Mouse (Mus musculus) inflammation-experienced regulatory T-cells, adult 6 months (primary cell): ENCODE data around the gene Psmd12. TPM values are rescaled to one million over a fixed set of nuclear protein-coding genes. Genes with fewer than 3 reads are reported as not detected.
"Not testable (repeated sequence)": the region's sequence is repeated elsewhere in the genome, so short reads cannot be mapped to it uniquely, and the experiment has no call there.

ENCODE experiments used
- ATAC-seq: one replicate; pipeline ENCODE4 v1.8.0; 2017
- polyA plus RNA-seq, 3 experiments: library from polyadenylated mRNA; unstranded; fragments of 100-300 nt; shearing (Covaris generic); gene quantifications; one replicate each; pipeline ENCODE4 v1.2.1; 2017

Gene Psmd12
- polyA plus RNA-seq, 3 experiments from 2014 or later = 115 to 161 (median 118) TPM

GRCm38 (mm10) chr11:107462478-107462877 lies 16.8 kb upstream of the Psmd12 start:
- ATAC-seq = no peak

GRCm38 (mm10) chr11:107463251-107463681 lies 16.0 kb upstream of the Psmd12 start:
- ATAC-seq = no peak

DNA sequence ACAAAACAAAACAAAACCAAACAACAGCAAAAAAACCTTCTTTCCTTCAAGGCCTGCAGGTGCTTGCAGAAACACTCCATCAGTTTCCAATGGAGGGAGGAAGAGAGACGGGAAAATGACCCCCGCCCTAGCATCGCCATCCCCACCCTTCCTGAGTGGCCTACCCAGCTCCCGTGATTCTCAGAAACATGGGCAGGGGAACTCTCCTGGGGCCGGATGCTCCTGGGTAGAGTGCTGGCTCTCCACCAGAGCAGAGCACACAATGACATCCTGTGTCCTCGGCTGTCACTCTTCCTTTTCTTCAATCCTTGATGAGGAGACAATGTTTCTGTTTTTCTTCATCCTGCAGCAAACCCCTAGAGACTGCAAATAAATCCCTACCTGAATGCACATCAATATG lies 15.1 kb upstream of the Psmd12 start:
- peak; percentile 85 for ATAC-seq

DNA sequence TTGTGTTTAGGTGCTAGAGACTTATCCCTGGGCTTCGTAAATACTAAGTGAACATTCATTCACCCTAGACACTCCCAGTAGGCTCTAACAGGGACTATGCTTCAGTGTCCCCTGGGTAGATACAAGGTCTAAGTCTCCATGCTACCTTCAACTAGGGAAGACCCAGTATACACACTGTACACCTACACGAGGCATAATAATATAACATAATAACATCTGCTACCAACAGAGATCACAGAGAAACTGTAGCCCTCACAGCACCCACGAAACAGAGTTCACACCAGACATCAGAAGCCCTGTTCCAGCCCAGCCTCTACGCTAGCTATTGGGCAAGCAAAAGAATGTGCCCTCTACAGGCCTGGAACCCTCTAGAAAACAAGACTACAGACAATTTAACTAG lies 14.2 kb upstream of the Psmd12 start:
- no peak for ATAC-seq

GRCm38 (mm10) chr11:107465969-107466368 lies 13.3 kb upstream of the Psmd12 start:
- ATAC-seq = no peak

- no peak for ATAC-seq
Measured at GRCm38 (mm10) chr11:107466611-107467391, 12.5 kb upstream of the Psmd12 start.

GRCm38 (mm10) chr11:107468252-107469030 lies 10.8 kb upstream of the Psmd12 start:
- no peak for ATAC-seq

GRCm38 (mm10) chr11:107469031-107469522 lies 10.2 kb upstream of the Psmd12 start:
- ATAC-seq = no peak

DNA sequence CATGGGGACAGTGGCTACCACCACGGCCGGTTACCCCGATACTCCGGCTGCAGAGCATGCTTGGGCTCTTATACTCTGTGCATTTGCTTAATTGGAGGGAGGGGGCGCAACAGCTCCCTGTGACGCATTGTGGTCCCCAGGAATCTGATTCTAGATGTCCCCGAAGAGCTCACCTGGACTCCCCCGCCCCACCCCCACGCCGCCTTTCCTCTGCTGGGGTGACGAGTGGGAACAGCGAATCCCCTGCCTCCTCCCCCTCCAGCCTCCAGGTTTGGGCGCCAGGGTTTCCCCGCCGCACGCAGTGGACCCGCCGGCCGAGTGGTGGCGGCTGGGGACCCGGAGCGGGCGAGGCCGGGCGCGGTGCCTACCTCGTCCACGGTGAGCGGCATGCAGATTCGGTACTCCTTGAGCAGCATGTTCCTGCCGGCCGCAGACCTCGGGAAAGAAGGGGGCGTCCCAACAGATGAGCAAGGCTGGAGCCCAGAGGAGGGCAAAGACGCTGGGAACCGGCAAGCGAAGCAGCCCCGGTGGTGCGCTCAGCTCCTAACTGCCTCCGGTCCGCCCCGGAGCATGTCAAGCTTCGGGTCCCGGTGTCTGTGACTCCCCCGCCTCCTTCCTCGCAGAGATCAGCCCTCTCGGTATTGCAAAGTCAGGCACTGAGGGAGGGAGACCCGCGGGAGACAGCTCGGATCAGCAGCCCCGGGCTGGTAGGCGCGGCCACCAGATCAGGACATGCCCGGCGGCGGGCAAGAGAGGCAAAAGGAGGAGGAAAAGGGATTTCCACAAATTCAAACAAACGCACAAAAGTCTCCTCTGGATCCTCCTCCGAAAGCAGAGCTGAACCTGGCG lies 9.5 kb upstream of the Psmd12 start:
- peak; percentile 7 for ATAC-seq

- peak; percentile 76 for ATAC-seq
Measured at GRCm38 (mm10) chr11:107470521-107471041, 8.7 kb upstream of the Psmd12 start, which contains the start of gene Pitpnc1. TSS of gene Pitpnc1 (minus strand) at chr11:107470699.

DNA sequence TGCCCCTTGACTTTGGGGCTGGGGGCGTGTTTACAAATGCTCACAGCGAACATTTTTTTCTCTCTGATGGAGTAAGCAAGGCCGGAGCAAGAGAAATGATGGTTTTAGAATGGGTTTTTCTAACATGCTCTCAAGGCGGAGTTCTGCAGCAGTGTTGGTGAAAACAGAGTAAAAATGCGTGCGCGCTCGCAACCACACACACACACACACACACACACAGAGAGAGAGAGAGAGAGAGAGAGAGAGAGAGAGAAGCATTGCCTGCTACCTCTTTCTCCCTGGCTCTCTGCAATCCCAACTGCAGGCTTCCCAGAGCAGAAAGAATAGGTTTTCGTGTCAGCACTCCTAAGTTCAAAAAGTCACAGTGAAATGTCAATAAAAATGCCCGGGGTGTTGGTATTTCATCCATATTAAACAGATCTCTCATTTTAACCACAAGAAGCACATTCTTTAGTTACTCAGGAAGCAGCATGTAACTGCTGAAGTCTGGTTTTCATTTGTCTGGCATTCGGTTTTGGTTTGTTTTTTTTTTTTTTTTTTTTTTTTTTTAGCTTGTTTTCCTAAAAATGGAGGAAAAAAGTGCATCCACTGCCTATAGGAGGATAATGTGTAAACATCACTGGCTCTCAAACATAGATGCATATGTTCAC lies 8.1 kb upstream of the Psmd12 start:
- no peak for ATAC-seq

DNA sequence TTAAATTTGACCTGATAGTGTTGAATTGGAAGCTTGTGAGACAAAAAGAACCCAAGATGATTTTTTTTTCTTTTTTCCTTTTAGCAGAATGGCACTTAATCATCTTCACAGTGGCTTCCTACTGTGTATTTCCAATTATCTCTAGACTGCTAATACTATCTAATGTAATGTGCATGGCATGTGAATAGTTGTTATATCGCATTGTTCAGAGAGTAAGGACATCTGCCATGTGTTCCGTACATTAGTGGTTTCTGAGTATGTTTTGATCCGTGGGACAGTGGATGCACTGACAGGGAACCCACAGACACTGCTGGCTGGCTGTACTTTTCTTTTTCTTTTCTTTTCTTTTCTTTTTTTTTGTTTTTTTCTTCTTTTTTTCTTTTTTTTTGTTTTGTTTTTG lies 7.0 kb upstream of the Psmd12 start:
- ATAC-seq = no peak

- peak; percentile 40 for ATAC-seq
Measured at GRCm38 (mm10) chr11:107473137-107473820, 6.0 kb upstream of the Psmd12 start.

- no peak for ATAC-seq
Measured at GRCm38 (mm10) chr11:107479862-107480203, 549 bp downstream of the Psmd12 start.

- no peak for ATAC-seq
Measured at GRCm38 (mm10) chr11:107484341-107484740, 5.1 kb downstream of the Psmd12 start.

DNA sequence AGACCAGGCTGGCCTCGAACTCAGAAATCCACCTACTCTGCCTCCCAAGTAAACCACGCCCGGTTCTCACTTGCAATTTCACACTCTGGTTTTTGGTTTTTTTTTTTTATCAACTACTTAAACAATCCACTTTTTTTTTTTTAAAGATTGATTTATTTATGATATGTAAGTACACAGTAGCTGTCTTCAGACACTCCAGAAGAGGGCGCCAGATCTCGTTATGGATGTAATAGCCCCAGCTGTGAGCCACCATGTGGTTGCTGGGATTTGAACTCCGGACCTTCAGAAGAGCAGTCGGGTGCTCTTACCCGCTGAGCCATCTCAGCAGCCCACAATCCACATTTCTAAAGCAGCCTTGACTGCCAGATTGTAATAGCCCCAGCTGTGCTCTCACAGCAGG lies 23.5 kb downstream of the Psmd12 start:
- no peak for ATAC-seq

DNA sequence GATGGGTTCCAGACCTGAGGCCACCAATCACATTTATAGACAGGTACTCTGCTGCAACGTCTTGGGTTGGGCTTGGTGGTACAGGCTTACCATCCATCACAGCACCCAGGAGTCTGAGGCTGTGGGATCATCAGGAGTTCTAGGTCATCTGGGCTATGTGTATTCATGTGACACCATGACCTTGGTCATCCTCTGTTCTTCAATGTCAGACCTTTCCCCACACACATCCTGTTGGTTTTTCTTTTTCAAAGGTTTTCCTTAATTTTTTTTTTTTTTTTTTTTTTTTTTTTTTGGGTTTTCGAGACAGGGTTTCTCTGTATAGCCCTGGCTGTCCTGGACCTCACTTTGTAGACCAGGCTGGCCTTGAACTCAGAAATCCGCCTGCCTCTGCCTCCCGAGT lies 25.1 kb downstream of the Psmd12 start:
- ATAC-seq = not testable (repeated sequence)

- ATAC-seq = no peak
Measured at GRCm38 (mm10) chr11:107506260-107506659, 27.0 kb downstream of the Psmd12 start.

- no peak for ATAC-seq
Measured at GRCm38 (mm10) chr11:107509631-107510338, 30.5 kb downstream of the Psmd12 start.
